Mouse (Mus musculus): Measurements from ENCODE around the gene Calcb. TPM values are rescaled to one million over a fixed set of nuclear protein-coding genes. Genes with fewer than 3 reads are reported as not detected.
"Not testable (repeated sequence)": the region's sequence is repeated elsewhere in the genome, so short reads cannot be mapped to it uniquely, and the experiment has no call there.

The Calcb gene
- polyA plus RNA-seq, 1 experiment from 2014 or later, result not detected

GRCm38 (mm10) chr7:114719381-114720131, 1.1 kb downstream of the Calcb start:
- Histone ChIP-seq H3K4me1 (ENCODE audit: control insufficient read depth, insufficient read depth, low read length) (peaks cover 5% of the 10 kb centered on the region), H3K36me3 (ENCODE audit: control insufficient read depth, insufficient read depth, low read length) (no peaks in the 10 kb centered on the region), H3K4me2 (peak overlapping the region; percentile 34), H3K9ac (ENCODE audit: low read length) (no peak overlapping the region), H3K27ac (ENCODE audit: low read depth, low read length) (no peak overlapping the region), H3K4me3 (ENCODE audit: low read depth, low read length) (no peak overlapping the region), H3K27me3 (ENCODE audit: control insufficient read depth, insufficient read depth, low read length) (peaks cover 13% of the 10 kb centered on the region), H3K9me3 (ENCODE audit: control insufficient read depth, low read length) (no peaks in the 10 kb centered on the region)
- peak; percentile 30; the same call in 1 of the 2 replicates for ATAC-seq (ENCODE audit: low FRiP score)
- WGBS, result 2% methylated on average over 17 of the region's 17 CpGs
- DNase-seq (ENCODE audit: low spot score, missing footprints), result peak; percentile 89

GRCm38 (mm10) chr7:114729696-114730095, 11.3 kb downstream of the Calcb start:
- not testable (repeated sequence) for H3K27me3 ChIP-seq (ENCODE audit: control insufficient read depth, insufficient read depth, low read length); DNase-seq (ENCODE audit: low spot score, missing footprints); ATAC-seq (ENCODE audit: low FRiP score); H3K4me2 ChIP-seq; H3K36me3 ChIP-seq (ENCODE audit: control insufficient read depth, insufficient read depth, low read length); H3K4me3 ChIP-seq (ENCODE audit: low read depth, low read length); H3K9me3 ChIP-seq (ENCODE audit: control insufficient read depth, low read length); H3K4me1 ChIP-seq (ENCODE audit: control insufficient read depth, insufficient read depth, low read length); H3K9ac ChIP-seq (ENCODE audit: low read length); H3K27ac ChIP-seq (ENCODE audit: low read depth, low read length)
- WGBS, result 57% methylated on average over 4 of the region's 4 CpGs

GRCm38 (mm10) chr7:114731175-114731574, 12.7 kb downstream of the Calcb start:
- Histone ChIP-seq H3K9ac (ENCODE audit: low read length) (no peak overlapping the region), H3K27ac (ENCODE audit: low read depth, low read length) (no peak overlapping the region), H3K27me3 (ENCODE audit: control insufficient read depth, insufficient read depth, low read length) (no peaks in the 10 kb centered on the region), H3K4me1 (ENCODE audit: control insufficient read depth, insufficient read depth, low read length) (no peaks in the 10 kb centered on the region), H3K36me3 (ENCODE audit: control insufficient read depth, insufficient read depth, low read length) (no peaks in the 10 kb centered on the region), H3K9me3 (ENCODE audit: control insufficient read depth, low read length) (no peaks in the 10 kb centered on the region), H3K4me2 (no peak overlapping the region), H3K4me3 (ENCODE audit: low read depth, low read length) (no peak overlapping the region)
- no peak for ATAC-seq (ENCODE audit: low FRiP score)
- no peak for DNase-seq (ENCODE audit: low spot score, missing footprints)
- WGBS, result 85% methylated on average over 6 of the region's 6 CpGs

GRCm38 (mm10) chr7:114731700-114732099, 13.3 kb downstream of the Calcb start:
- WGBS, result 38% methylated on average over 4 of the region's 4 CpGs
- H3K36me3 ChIP-seq (ENCODE audit: control insufficient read depth, insufficient read depth, low read length); H3K4me1 ChIP-seq (ENCODE audit: control insufficient read depth, insufficient read depth, low read length); H3K9ac ChIP-seq (ENCODE audit: low read length); H3K9me3 ChIP-seq (ENCODE audit: control insufficient read depth, low read length); H3K27ac ChIP-seq (ENCODE audit: low read depth, low read length); ATAC-seq (ENCODE audit: low FRiP score); H3K27me3 ChIP-seq (ENCODE audit: control insufficient read depth, insufficient read depth, low read length); H3K4me2 ChIP-seq; DNase-seq (ENCODE audit: low spot score, missing footprints); H3K4me3 ChIP-seq (ENCODE audit: low read depth, low read length): not testable (repeated sequence)

- no peaks in the 10 kb centered on the region for H3K9me3 ChIP-seq (ENCODE audit: control insufficient read depth, low read length)
- H3K36me3 ChIP-seq (ENCODE audit: control insufficient read depth, insufficient read depth, low read length), result no peaks in the 10 kb centered on the region
- H3K27me3 ChIP-seq (ENCODE audit: control insufficient read depth, insufficient read depth, low read length), result no peaks in the 10 kb centered on the region
- no peaks in the 10 kb centered on the region for H3K4me1 ChIP-seq (ENCODE audit: control insufficient read depth, insufficient read depth, low read length)
- H3K9ac ChIP-seq (ENCODE audit: low read length), result no peak overlapping the region
- ATAC-seq (ENCODE audit: low FRiP score), result no peak
- H3K27ac ChIP-seq (ENCODE audit: low read depth, low read length), result no peak overlapping the region
- H3K4me2 ChIP-seq, result no peak overlapping the region
- no peak for DNase-seq (ENCODE audit: low spot score, missing footprints)
- H3K4me3 ChIP-seq (ENCODE audit: low read depth, low read length), result no peak overlapping the region
- 53% methylated on average over 5 of the region's 5 CpGs for WGBS
These were observed 17.8 kb downstream of the Calcb start for GRCm38 (mm10) chr7:114736256-114736655.

GRCm38 (mm10) chr7:114738166-114738565, 19.7 kb downstream of the Calcb start:
- H3K9ac ChIP-seq (ENCODE audit: low read length), result no peak overlapping the region
- no peak overlapping the region for H3K27ac ChIP-seq (ENCODE audit: low read depth, low read length)
- H3K27me3 ChIP-seq (ENCODE audit: control insufficient read depth, insufficient read depth, low read length), result no peaks in the 10 kb centered on the region
- no peak overlapping the region for H3K4me3 ChIP-seq (ENCODE audit: low read depth, low read length)
- H3K4me2 ChIP-seq, result no peak overlapping the region
- H3K9me3 ChIP-seq (ENCODE audit: control insufficient read depth, low read length), result no peaks in the 10 kb centered on the region
- no peaks in the 10 kb centered on the region for H3K36me3 ChIP-seq (ENCODE audit: control insufficient read depth, insufficient read depth, low read length)
- ATAC-seq (ENCODE audit: low FRiP score) (no peak), DNase-seq (ENCODE audit: low spot score, missing footprints) (no peak)
- no peaks in the 10 kb centered on the region for H3K4me1 ChIP-seq (ENCODE audit: control insufficient read depth, insufficient read depth, low read length)

- no peak for ATAC-seq (ENCODE audit: low FRiP score)
- Histone ChIP-seq H3K27ac (ENCODE audit: low read depth, low read length) (no peak overlapping the region), H3K4me3 (ENCODE audit: low read depth, low read length) (no peak overlapping the region), H3K36me3 (ENCODE audit: control insufficient read depth, insufficient read depth, low read length) (no peaks in the 10 kb centered on the region), H3K9me3 (ENCODE audit: control insufficient read depth, low read length) (no peaks in the 10 kb centered on the region), H3K27me3 (ENCODE audit: control insufficient read depth, insufficient read depth, low read length) (peaks cover 3% of the 10 kb centered on the region; the same call in 1 of the 2 replicates), H3K4me2 (no peak overlapping the region), H3K4me1 (ENCODE audit: control insufficient read depth, insufficient read depth, low read length) (no peaks in the 10 kb centered on the region), H3K9ac (ENCODE audit: low read length) (no peak overlapping the region)
- 52% methylated on average over 6 of the region's 6 CpGs for WGBS
- DNase-seq (ENCODE audit: low spot score, missing footprints), result peak; percentile 87
These were observed 22.1 kb downstream of the Calcb start for GRCm38 (mm10) chr7:114740360-114741165.

GRCm38 (mm10) chr7:114743022-114743780, 24.8 kb downstream of the Calcb start, which contains the start of gene Insc:
Gene Insc (plus strand): TSS chr7:114743694.
- DNase-seq (ENCODE audit: low spot score, missing footprints) (no peak), ATAC-seq (ENCODE audit: low FRiP score) (no peak)
- Histone ChIP-seq H3K4me3 (ENCODE audit: low read depth, low read length) (no peak within 1 kb of the TSS), H3K9ac (ENCODE audit: low read length) (no peak within 1 kb of the TSS), H3K9me3 (ENCODE audit: control insufficient read depth, low read length) (no peaks in the 10 kb centered on the region), H3K27me3 (ENCODE audit: control insufficient read depth, insufficient read depth, low read length) (peaks cover 3% of the 10 kb centered on the region; the same call in 1 of the 2 replicates), H3K4me1 (ENCODE audit: control insufficient read depth, insufficient read depth, low read length) (0 out of 2 replicates have a peak, but pooled peaks cover 4% of the 10 kb centered on the region), H3K4me2 (no peak within 1 kb of the TSS), H3K27ac (ENCODE audit: low read depth, low read length) (no peak within 1 kb of the TSS), H3K36me3 (ENCODE audit: control insufficient read depth, insufficient read depth, low read length) (no peaks in the 10 kb centered on the region)
- WGBS, result 84% methylated on average over 5 of the region's 5 CpGs
